Mouse (Mus musculus): ENCODE measurements around the gene Pigg.

DNA sequence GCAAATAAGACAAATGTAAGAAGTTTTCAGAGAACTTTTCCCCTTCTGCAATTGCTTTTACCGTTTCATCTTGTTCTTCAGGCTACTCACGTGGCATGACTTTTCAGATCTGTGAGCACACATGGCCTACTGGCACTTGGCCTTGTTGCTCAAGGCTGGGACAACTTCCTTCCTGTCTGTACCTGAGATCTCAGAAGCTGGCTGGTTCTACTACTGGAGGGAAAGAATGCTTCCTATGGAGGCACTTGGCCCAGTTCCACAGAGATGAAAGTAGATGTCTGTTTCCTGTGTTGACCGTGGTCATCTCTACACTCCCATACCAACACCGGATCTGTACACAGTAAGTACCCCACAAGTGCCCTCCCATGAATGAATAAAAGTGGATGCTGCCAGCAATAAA lies 47.8 kb downstream of the Pigg start:
- TF ChIP-seq POLR2A (IDR thresholded peaks at IDR 0.05; ENCODE audit: low read depth, low read length) (no peak), CTCF (conservative IDR thresholded peaks at IDR 0.05; ENCODE audit: insufficient read depth, insufficient read length, low read depth, low read length) (no peak)

Data from kidney, adult 2 months (tissue).